Mouse (Mus musculus) lung, postnatal 0 days (tissue): ENCODE data around the gene Zfp385c.

Source experiments
- CTCF ChIP-seq: IDR thresholded peaks from 2 replicates; pipeline ENCODE4 v1.5.1; 2016; ENCODE audit warnings: antibody characterized with exemption, mild to moderate bottlenecking
- EP300 ChIP-seq: IDR thresholded peaks from 2 replicates; pipeline ENCODE4 v1.6.1; 2016; ENCODE audit warnings: antibody characterized with exemption, mild to moderate bottlenecking, control low read depth

DNA sequence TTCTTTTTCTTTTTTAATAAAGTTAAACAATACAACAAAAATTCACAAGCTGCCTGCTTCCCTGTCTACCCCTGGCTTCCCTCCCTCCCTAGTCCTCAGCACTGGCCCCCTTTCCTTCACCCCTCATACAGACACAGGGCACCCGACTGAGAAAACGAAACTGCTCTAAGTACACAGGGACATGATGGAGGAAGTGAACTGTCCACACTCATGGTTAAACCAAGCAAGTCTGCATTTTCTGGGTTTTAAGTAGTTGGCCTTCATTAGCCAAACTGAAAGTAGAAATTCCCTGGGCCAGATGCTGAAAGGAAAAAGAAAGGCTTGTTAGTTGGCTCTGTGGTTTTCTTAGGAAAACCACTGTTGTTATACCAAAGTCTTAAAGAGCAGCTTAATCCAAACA is 109.4 kb downstream of the Zfp385c start:
- no peak for TF ChIP-seq CTCF
- no peak for TF ChIP-seq EP300
